Mouse (Mus musculus) liver, postnatal 0 days (tissue): ENCODE data around the gene Atg13.

ENCODE experiments used
- CTCF ChIP-seq: sonication (generic); IDR thresholded peaks from 2 replicates; pipeline ENCODE4 v1.5.1; 2016; ENCODE audit warnings: antibody characterized with exemption, low read depth
- EP300 ChIP-seq: IDR thresholded peaks from 2 replicates; pipeline ENCODE4 v1.6.1; 2016; ENCODE audit warnings: antibody characterized with exemption, low read depth, mild to moderate bottlenecking

- TF ChIP-seq CTCF, result no peak
- TF ChIP-seq EP300, result no peak
These were observed 65.0 kb downstream of the Atg13 start for GRCm38 (mm10) chr2:91645354-91645753.
